Mouse (Mus musculus): ENCODE results near the gene Iqsec1. TPM values are rescaled to one million over a fixed set of nuclear protein-coding genes. Genes with fewer than 3 reads are reported as not detected.

Iqsec1 gene
- polyA plus RNA-seq, 1 experiment from 2014 or later, result 11.6 TPM

GRCm38 (mm10) chr6:90821916-90822602, 166.4 kb downstream of the Iqsec1 start:
- H3K9me3 ChIP-seq, result no peaks in the 10 kb centered on the region
- H3K36me3 ChIP-seq, result no peaks in the 10 kb centered on the region
- ATAC-seq (ENCODE audit: insufficient number of reproducible peaks, low FRiP score, low TSS enrichment, low read depth), result no peak
- no peak overlapping the region for H3K4me3 ChIP-seq
- H3K27ac ChIP-seq, result no peak overlapping the region
- H3K27me3 ChIP-seq, result no peaks in the 10 kb centered on the region
- H3K4me1 ChIP-seq, result no peaks in the 10 kb centered on the region
- 66% methylated on average over 4 of the region's 4 CpGs for WGBS
- H3K9ac ChIP-seq, result no peak overlapping the region
- no peak overlapping the region for H3K4me2 ChIP-seq

GRCm38 (mm10) chr6:90819880-90820279, 168.6 kb downstream of the Iqsec1 start:
- Histone ChIP-seq H3K4me3 (no peak overlapping the region), H3K4me2 (no peak overlapping the region), H3K27ac (no peak overlapping the region), H3K36me3 (no peaks in the 10 kb centered on the region), H3K9me3 (no peaks in the 10 kb centered on the region), H3K9ac (no peak overlapping the region), H3K27me3 (no peaks in the 10 kb centered on the region), H3K4me1 (no peaks in the 10 kb centered on the region)
- ATAC-seq (ENCODE audit: insufficient number of reproducible peaks, low FRiP score, low TSS enrichment, low read depth), result no peak
- WGBS, result 74% methylated on average over 2 of the region's 2 CpGs

GRCm38 (mm10) chr6:90818956-90819355, 169.5 kb downstream of the Iqsec1 start:
- no peak overlapping the region for H3K27ac ChIP-seq
- no peaks in the 10 kb centered on the region for H3K36me3 ChIP-seq
- ATAC-seq (ENCODE audit: insufficient number of reproducible peaks, low FRiP score, low TSS enrichment, low read depth), result no peak
- no peaks in the 10 kb centered on the region for H3K27me3 ChIP-seq
- H3K4me1 ChIP-seq, result no peaks in the 10 kb centered on the region
- H3K9me3 ChIP-seq, result no peaks in the 10 kb centered on the region
- no peak overlapping the region for H3K4me3 ChIP-seq
- H3K9ac ChIP-seq, result no peak overlapping the region
- WGBS, result 0% methylated on average over 1 of the region's 4 CpGs
- H3K4me2 ChIP-seq, result no peak overlapping the region

GRCm38 (mm10) chr6:90816551-90816950, 171.9 kb downstream of the Iqsec1 start:
- H3K27me3 ChIP-seq, result no peaks in the 10 kb centered on the region
- ATAC-seq (ENCODE audit: insufficient number of reproducible peaks, low FRiP score, low TSS enrichment, low read depth), result no peak
- no peak overlapping the region for H3K9ac ChIP-seq
- no peak overlapping the region for H3K27ac ChIP-seq
- H3K4me2 ChIP-seq, result no peak overlapping the region
- no peak overlapping the region for H3K4me3 ChIP-seq
- H3K9me3 ChIP-seq, result no peaks in the 10 kb centered on the region
- no peaks in the 10 kb centered on the region for H3K4me1 ChIP-seq
- 73% methylated on average over 3 of the region's 3 CpGs for WGBS
- no peaks in the 10 kb centered on the region for H3K36me3 ChIP-seq

- no peak for ATAC-seq (ENCODE audit: insufficient number of reproducible peaks, low FRiP score, low TSS enrichment, low read depth)
- H3K27me3 ChIP-seq, result no peaks in the 10 kb centered on the region
- no peak overlapping the region for H3K9ac ChIP-seq
- H3K36me3 ChIP-seq, result no peaks in the 10 kb centered on the region
- H3K4me2 ChIP-seq, result no peak overlapping the region
- peaks cover 7% of the 10 kb centered on the region; the same call in 1 of the 2 replicates for H3K4me1 ChIP-seq
- WGBS, result 72% methylated on average over 3 of the region's 3 CpGs
- H3K4me3 ChIP-seq, result no peak overlapping the region
- H3K9me3 ChIP-seq, result no peaks in the 10 kb centered on the region
- H3K27ac ChIP-seq, result no peak overlapping the region
Observed at GRCm38 (mm10) chr6:90815341-90815740, 173.1 kb downstream of the Iqsec1 start.

GRCm38 (mm10) chr6:90813526-90813925, 175.0 kb downstream of the Iqsec1 start:
- Histone ChIP-seq H3K9me3 (no peaks in the 10 kb centered on the region), H3K9ac (no peak overlapping the region), H3K27ac (no peak overlapping the region), H3K4me1 (peaks cover 22% of the 10 kb centered on the region), H3K36me3 (no peaks in the 10 kb centered on the region), H3K4me2 (no peak overlapping the region), H3K4me3 (no peak overlapping the region), H3K27me3 (no peaks in the 10 kb centered on the region)
- no peak for ATAC-seq (ENCODE audit: insufficient number of reproducible peaks, low FRiP score, low TSS enrichment, low read depth)
- WGBS, result 67% methylated on average over 1 of the region's 1 CpGs

- no peak overlapping the region for H3K4me2 ChIP-seq
- 76% methylated on average over 8 of the region's 8 CpGs for WGBS
Observed at GRCm38 (mm10) chr6:90812584-90812983, 175.9 kb downstream of the Iqsec1 start.

GRCm38 (mm10) chr6:90812072-90812471, 176.4 kb downstream of the Iqsec1 start:
- Histone ChIP-seq H3K4me2 (no peak overlapping the region), H3K27me3 (no peaks in the 10 kb centered on the region), H3K4me3 (no peak overlapping the region), H3K9me3 (no peaks in the 10 kb centered on the region), H3K9ac (no peak overlapping the region), H3K36me3 (no peaks in the 10 kb centered on the region), H3K4me1 (peaks cover 32% of the 10 kb centered on the region), H3K27ac (no peak overlapping the region)
- 66% methylated on average over 3 of the region's 3 CpGs for WGBS
- ATAC-seq (ENCODE audit: insufficient number of reproducible peaks, low FRiP score, low TSS enrichment, low read depth), result no peak

More at GRCm38 (mm10) chr6:90812584-90812983, 175.9 kb downstream of the Iqsec1 start:
- no peak overlapping the region for H3K4me3 ChIP-seq
- H3K27ac ChIP-seq, result no peak overlapping the region
- H3K36me3 ChIP-seq, result no peaks in the 10 kb centered on the region
- no peak overlapping the region for H3K9ac ChIP-seq
- peaks cover 30% of the 10 kb centered on the region for H3K4me1 ChIP-seq
- ATAC-seq (ENCODE audit: insufficient number of reproducible peaks, low FRiP score, low TSS enrichment, low read depth), result no peak
- H3K9me3 ChIP-seq, result no peaks in the 10 kb centered on the region
- H3K27me3 ChIP-seq, result no peaks in the 10 kb centered on the region

- H3K27me3 ChIP-seq, result no peaks in the 10 kb centered on the region
- no peak overlapping the region for H3K27ac ChIP-seq
- no peaks in the 10 kb centered on the region for H3K36me3 ChIP-seq
- H3K9ac ChIP-seq, result no peak overlapping the region
- no peak overlapping the region for H3K4me3 ChIP-seq
- H3K9me3 ChIP-seq, result no peaks in the 10 kb centered on the region
- WGBS, result 30% methylated on average over 1 of the region's 1 CpGs
- no peak for ATAC-seq (ENCODE audit: insufficient number of reproducible peaks, low FRiP score, low TSS enrichment, low read depth)
- peaks cover 32% of the 10 kb centered on the region for H3K4me1 ChIP-seq
- H3K4me2 ChIP-seq, result no peak overlapping the region
Observed at GRCm38 (mm10) chr6:90810576-90810975, 177.9 kb downstream of the Iqsec1 start.

- Histone ChIP-seq H3K36me3 (no peaks in the 10 kb centered on the region), H3K4me3 (peak overlapping the region; percentile 18; the same call in 1 of the 2 replicates), H3K9ac (no peak overlapping the region), H3K27ac (no peak overlapping the region), H3K27me3 (no peaks in the 10 kb centered on the region), H3K9me3 (no peaks in the 10 kb centered on the region), H3K4me1 (peaks cover 32% of the 10 kb centered on the region), H3K4me2 (peak overlapping the region; percentile 37)
- peak; percentile 32; the same call in 1 of the 2 replicates for ATAC-seq (ENCODE audit: insufficient number of reproducible peaks, low FRiP score, low TSS enrichment, low read depth)
- under 1% methylated on average over 22 of the region's 22 CpGs for WGBS
Observed at GRCm38 (mm10) chr6:90809960-90810362, 178.5 kb downstream of the Iqsec1 start.

- H3K4me1 ChIP-seq, result peaks cover 32% of the 10 kb centered on the region
- no peak overlapping the region for H3K9ac ChIP-seq
- H3K9me3 ChIP-seq, result no peaks in the 10 kb centered on the region
- 59% methylated on average over 11 of the region's 11 CpGs for WGBS
- H3K4me3 ChIP-seq, result no peak overlapping the region
- no peak overlapping the region for H3K4me2 ChIP-seq
- no peaks in the 10 kb centered on the region for H3K36me3 ChIP-seq
- H3K27me3 ChIP-seq, result no peaks in the 10 kb centered on the region
- peak overlapping the region; percentile 24; the same call in 1 of the 2 replicates for H3K27ac ChIP-seq
- ATAC-seq (ENCODE audit: insufficient number of reproducible peaks, low FRiP score, low TSS enrichment, low read depth), result no peak
Observed at GRCm38 (mm10) chr6:90809077-90809840, 179.2 kb downstream of the Iqsec1 start.

- Histone ChIP-seq H3K4me3 (no peak overlapping the region), H3K9ac (no peak overlapping the region), H3K4me1 (peaks cover 36% of the 10 kb centered on the region), H3K27me3 (no peaks in the 10 kb centered on the region), H3K9me3 (no peaks in the 10 kb centered on the region), H3K4me2 (no peak overlapping the region), H3K36me3 (no peaks in the 10 kb centered on the region), H3K27ac (peak overlapping the region; percentile 24; the same call in 1 of the 2 replicates)
- 20% methylated on average over 5 of the region's 5 CpGs for WGBS
- no peak for ATAC-seq (ENCODE audit: insufficient number of reproducible peaks, low FRiP score, low TSS enrichment, low read depth)
Observed at GRCm38 (mm10) chr6:90808544-90808943, 179.9 kb downstream of the Iqsec1 start.
